Mouse (Mus musculus): ENCODE results near the gene Armc12.

The Armc12 gene

DNA sequence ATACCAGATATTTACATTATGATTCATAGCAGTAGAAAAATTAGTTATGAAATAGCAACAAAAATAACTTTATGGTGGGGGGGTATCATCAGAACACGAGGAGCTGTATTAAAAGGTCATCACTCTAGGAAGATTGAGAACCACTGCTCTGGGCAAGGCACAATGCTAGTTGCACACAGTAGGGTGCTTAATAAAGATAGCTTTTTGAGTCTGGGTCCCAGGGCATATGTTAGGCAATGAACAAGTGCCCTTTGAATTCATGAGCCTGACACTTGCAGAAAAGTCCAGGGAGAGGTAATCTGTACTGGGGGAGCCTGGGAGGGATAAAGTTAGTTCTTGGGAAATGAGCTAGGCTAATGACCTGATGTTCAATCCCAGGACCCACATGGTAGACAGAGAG lies 17.3 kb upstream of the Armc12 start:
- DNase-seq (ENCODE audit: low spot score in 2 of 2) = no peak

DNA sequence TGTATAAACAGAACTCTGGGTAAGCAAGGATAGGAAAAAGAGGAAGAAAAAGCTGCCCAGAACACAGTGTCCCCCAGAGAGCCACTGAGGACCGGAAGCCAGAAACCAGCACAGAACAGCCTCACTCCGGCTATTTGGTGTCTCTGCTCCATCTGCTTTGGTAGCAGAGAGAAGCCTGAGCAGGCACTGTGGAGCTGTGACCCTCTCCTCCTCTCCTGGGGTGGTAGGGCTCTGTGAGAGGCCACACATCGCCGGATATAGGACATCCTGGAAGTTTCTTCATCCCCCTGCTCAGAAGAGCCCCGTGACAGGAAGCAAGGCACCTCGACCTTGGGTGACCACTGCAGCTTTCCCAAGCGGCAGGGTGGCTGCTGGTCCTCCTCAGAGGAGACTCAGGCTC lies 16.8 kb upstream of the Armc12 start:
- peak; percentile 49 to 72 for DNase-seq (ENCODE audit: low spot score in 2 of 2)

DNA sequence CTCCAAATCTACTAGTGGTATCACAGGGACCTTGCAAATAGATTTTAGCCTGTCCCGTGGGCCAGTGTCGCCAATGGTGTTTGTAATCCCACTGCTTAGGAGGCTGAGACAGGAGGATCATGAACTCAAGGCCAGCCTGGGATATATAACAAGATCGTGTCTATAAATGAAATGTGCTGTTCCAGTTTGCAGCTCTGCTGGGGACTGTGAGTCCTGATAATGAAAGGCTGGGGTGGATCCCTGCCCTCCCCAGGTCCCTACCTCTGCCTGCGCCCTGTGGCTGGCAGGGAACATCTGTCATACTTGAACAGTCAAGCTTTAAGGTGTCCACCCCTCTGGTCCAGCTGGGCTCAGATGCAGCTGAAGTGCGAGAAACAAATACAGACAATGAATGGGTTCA lies 16.1 kb upstream of the Armc12 start:
- no peak for DNase-seq (ENCODE audit: low spot score in 2 of 2)

DNA sequence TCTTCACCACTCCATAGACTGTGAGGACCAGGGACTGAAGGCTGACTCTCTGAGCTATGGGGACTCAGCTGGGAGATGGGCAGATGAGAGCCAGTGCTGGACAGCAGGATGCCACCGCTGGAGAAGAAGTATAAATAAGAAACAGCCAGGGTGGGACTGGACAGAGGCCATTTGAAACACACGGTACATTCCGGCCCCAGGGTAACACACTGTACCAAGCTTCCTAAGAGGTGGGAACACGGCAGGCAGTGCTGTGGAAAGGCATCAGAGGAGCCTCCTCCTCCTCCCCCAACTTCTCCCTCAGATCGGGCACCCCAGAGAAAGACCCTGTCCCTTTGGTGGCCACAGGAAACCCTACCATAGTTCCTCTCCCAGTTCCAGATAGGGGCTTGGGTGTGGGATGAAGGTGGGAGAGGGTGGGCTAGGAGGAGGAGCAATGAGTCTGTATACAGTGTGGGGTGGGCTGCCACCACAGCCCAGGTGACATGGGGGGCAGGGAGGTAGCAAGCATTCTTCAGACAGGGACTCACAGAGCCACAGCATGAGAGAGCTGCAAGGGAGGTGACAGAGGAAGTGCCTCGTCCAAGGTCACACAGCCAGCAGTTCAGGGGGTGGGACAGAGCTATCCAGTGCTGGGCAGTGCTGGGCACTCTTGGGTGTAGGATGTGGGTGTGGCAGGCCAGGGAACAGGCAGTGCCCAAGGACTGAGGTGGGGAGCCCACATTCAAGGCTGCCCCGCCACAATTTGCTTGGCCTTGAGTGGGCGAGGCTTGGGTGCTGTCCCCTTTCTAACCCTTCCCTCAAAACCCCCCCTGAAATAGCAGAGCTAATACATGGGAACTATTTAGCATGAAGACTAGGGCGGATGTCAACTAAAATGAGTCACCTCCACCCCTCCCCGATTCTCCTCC lies 14.9 kb upstream of the Armc12 start:
- peak; percentile 68 to 74 for DNase-seq (ENCODE audit: low spot score in 2 of 2)

GRCm38 (mm10) chr17:28516881-28517280 lies 13.7 kb upstream of the Armc12 start:
- no peak for DNase-seq (ENCODE audit: low spot score in 2 of 2)

DNA sequence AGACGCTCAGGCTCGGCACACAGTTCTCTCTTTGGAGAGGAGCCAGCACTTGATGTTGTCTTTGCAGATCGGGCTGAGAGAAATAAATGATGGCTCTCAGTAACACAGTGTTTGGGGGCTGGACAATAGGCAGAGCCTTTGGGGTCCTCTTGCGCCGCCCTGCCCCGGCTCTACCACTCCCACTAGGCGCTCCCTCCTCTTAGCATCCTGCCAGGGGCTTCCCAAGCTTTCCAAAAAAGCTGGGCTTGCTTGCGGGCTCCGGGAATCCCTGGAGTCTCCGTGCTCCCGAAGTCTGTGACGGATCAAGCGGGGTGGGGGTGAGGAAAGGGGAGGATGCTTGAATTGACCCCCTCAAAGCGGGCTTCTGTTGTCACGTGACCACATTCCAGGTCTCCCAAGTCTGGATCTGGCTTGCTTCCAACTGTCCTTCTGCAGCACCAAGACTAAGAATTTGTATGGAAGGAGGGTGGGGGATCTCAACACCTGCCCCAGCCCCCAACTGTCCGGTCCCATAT lies 13.1 kb upstream of the Armc12 start, which contains the start of gene Fkbp5:
Gene Fkbp5, minus strand, starts transcription at position 87 of the 515 bp plus-strand sequence.
- peak; percentile 91 to 93 for DNase-seq (ENCODE audit: low spot score in 2 of 2)

- DNase-seq (ENCODE audit: low spot score in 2 of 2) = peak in 1 of 2 experiments; percentile 94
Measured at GRCm38 (mm10) chr17:28517956-28518614, 12.5 kb upstream of the Armc12 start.

DNA sequence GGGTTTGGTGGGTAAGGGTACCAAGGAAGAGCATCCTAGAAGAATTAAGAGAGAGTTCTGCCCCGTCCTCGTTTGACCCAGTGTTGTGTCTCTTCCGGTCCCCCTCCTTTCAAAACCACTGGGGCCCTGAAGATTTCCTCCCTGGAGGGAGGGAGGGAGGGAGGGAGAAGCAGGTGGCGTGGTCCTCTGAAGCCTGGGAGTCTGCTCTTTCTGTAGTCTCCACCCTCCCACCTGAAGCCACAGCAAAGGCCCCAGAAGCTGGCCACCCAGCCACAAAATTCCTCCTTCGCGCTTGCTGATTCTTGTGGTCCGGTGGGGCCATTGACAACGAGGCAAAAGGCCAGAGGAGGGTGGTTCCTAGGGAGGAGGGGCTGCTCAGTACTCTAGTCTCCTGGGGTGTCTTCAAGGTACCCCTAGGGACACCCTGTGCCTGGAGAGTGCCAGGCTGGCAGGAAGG lies 12.0 kb upstream of the Armc12 start:
- DNase-seq (ENCODE audit: low spot score in 2 of 2) = peak; percentile 59 to 62

GRCm38 (mm10) chr17:28519827-28520226 lies 10.8 kb upstream of the Armc12 start:
- DNase-seq (ENCODE audit: low spot score in 2 of 2) = no peak

GRCm38 (mm10) chr17:28520561-28520960 lies 10.0 kb upstream of the Armc12 start:
- DNase-seq (ENCODE audit: low spot score in 2 of 2) = peak in 1 of 2 experiments; percentile 2

- peak in 1 of 2 experiments; percentile 5 for DNase-seq (ENCODE audit: low spot score in 2 of 2)
Measured at GRCm38 (mm10) chr17:28521071-28521726, 9.4 kb upstream of the Armc12 start.

DNA sequence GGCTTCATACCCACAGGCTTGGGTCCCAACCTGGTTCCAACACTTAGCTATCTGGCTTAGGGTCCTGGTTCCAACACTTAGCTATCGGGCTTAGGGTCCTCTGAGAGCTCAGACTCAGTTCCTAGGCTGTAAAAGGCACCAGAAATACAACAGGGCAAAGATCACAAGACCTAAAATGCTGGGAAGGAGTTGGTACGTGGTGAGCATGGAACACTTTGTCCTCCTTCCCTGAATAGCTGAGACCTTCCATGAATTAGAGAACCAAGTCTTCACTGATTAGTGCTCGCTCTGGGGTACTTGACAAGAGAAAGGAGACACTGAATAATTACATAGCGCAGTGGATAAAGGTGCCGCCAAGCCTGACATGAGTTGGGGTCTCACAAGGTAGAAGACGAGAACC lies 8.7 kb upstream of the Armc12 start:
- peak in 1 of 2 experiments; percentile 12 for DNase-seq (ENCODE audit: low spot score in 2 of 2)

DNA sequence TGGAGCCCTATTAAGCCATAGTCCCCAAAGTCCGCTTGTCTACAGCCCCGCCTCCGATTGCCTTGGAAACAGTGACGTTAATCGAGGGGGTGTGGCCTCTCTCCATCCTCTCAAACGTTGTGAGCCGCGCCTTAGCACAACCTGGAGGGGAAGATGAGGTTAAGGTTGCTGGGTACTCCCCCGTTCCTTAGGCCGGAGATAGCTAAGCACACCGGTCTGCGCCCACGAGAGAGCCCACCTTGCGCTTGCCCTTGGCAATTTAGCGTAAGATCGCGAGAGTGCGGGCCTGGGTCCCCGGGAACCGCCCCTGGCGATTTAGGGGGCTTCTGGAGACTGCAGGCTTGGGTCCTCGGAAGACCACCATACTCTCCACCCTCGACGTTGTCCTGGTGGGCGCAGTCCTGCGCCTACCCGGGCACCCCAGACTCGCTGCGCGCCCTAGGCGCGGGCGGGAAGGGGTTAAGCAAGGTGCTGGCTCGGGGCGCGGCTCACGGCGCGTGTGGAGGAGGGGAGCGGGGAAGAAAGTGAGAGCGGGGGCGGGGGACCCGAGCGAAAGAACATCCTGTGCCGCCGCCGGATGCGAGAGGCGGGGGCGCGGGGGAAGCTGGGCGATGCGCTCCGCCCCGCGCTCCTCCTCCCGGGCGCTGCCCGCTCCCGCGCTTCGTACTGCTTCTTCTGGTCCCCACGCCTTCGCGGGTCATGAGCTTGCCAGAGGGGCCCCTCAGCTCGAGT lies 7.8 kb upstream of the Armc12 start:
- peak; percentile 95 to 97 for DNase-seq (ENCODE audit: low spot score in 2 of 2)

DNA sequence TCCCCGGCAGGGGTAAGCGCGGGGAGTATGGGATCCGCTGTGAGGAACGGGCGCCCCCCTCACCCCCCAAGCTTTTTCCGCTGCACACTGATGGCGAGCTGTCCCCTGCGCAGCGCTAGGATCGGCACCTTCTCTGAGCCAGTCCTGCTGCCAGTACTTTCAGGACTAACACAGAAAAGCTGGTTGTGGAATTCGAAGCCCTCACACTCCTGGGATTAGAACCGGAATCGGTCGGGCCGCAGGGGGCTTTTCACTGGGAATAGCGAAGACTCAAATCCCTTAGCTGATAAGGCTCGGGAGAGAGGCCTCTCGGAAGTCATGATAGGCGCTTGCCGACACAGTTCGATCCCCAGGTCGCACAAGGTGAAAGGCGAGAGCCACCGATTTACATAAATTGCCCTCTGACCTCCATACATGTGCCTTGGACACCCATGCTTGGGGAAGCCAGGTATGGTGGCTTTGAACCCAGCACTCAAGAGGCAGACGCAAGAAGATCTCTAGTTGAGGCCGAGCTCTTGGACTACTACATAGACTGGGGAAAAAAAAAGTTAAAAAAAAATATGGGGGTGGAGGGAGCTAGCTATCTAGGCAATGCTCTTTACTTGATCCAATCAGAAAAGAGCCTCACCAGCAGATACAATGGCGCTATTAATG lies 7.1 kb upstream of the Armc12 start:
- no peak for DNase-seq (ENCODE audit: low spot score in 2 of 2)

- DNase-seq (ENCODE audit: low spot score in 2 of 2) = peak in 1 of 2 experiments; percentile 31
Measured at GRCm38 (mm10) chr17:28524009-28524695, 6.5 kb upstream of the Armc12 start.

- no peak for DNase-seq (ENCODE audit: low spot score in 2 of 2)
Measured at GRCm38 (mm10) chr17:28524831-28525430, 5.7 kb upstream of the Armc12 start.

GRCm38 (mm10) chr17:28527184-28528042 lies 3.2 kb upstream of the Armc12 start:
- DNase-seq (ENCODE audit: low spot score in 2 of 2) = no peak

GRCm38 (mm10) chr17:28528043-28528351 lies 2.6 kb upstream of the Armc12 start:
- DNase-seq (ENCODE audit: low spot score in 2 of 2) = peak; percentile 76 to 85

GRCm38 (mm10) chr17:28529116-28529515 lies 1.5 kb upstream of the Armc12 start:
- no peak for DNase-seq (ENCODE audit: low spot score in 2 of 2)
